Mouse (Mus musculus) C2C12 (cell line): ENCODE results near the gene Ccl4.

ENCODE experiments used
- CEBPB ChIP-seq: IDR thresholded peaks from one replicate; pipeline ENCODE4 v1.6.1; 2011; ENCODE audit warnings: low read depth, mild to moderate bottlenecking, control low read depth, moderate library complexity
- CTCF ChIP-seq: IDR thresholded peaks from one replicate; pipeline ENCODE4 v1.5.1; 2011; ENCODE audit not compliant: control insufficient read depth, insufficient read depth, insufficient read length
- FOSL1 ChIP-seq: IDR thresholded peaks from one replicate; pipeline ENCODE4 v1.8.0; 2011; ENCODE audit warnings: mild to moderate bottlenecking, low read length; ENCODE audit not compliant: poor library complexity, insufficient read depth, severe bottlenecking
- MAX ChIP-seq: IDR thresholded peaks from one replicate; pipeline ENCODE4 v1.6.1; 2011; ENCODE audit warnings: mild to moderate bottlenecking, control low read depth
- MYOD1 ChIP-seq: IDR thresholded peaks from one replicate; pipeline ENCODE4 v1.6.1; 2011; ENCODE audit warnings: low read depth; ENCODE audit not compliant: control insufficient read depth, insufficient read length

DNA sequence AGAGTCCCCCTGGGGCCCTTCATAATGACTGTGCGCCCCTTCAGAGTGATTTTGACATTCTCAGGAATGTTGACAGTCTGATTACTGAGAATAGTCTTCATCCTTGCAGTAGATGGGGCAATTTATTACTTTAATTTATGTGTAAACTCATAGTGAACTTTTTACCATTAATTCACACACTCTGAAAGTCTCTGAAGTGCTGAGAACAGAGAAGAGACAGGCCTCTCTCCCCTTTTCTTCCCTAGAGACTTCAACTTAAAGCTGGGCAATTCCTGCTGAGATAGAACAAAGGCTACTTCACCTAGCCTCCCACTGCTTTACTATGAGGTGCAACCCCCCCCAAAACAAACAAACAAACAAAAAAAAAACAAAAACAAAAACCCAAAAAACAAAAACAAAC lies 16.9 kb upstream of the Ccl4 start, which contains the start of gene Rpl9-ps1:
- TF ChIP-seq CTCF (no peak), CEBPB (no peak), MYOD1 (no peak), FOSL1 (no peak), MAX (no peak)
